Mouse (Mus musculus) CH12.LX (cell line): Measurements from ENCODE around the gene C2cd4c. TPM values are rescaled to one million over a fixed set of nuclear protein-coding genes. Genes with fewer than 3 reads are reported as not detected.

Experiments
- DNase-seq: peaks from one replicate; pipeline ENCODE4 v3.0.0-alpha.2; 2013; ENCODE audit errors: extremely low read depth
- H3K27ac ChIP-seq: 2 replicates; pipeline ENCODE4 v1.5.1; 2012; ENCODE audit warnings: low read depth, mild to moderate bottlenecking, control low read depth, moderate library complexity; ENCODE audit not compliant: insufficient read depth
- H3K27me3 ChIP-seq: replicated peaks from 2 replicates; pipeline ENCODE3; 2012; ENCODE audit warnings: inconsistent platforms
- H3K36me3 ChIP-seq, 2 experiments: replicated peaks in 1 of 2; 2 replicates each; pipeline versions ENCODE3 to v1.6.1; 2012; ENCODE audit warnings: inconsistent platforms in 1 of 2, low read length in 1 of 2, mild to moderate bottlenecking in 1 of 2, mixed read lengths in 1 of 2, moderate library complexity in 1 of 2; ENCODE audit not compliant: control insufficient read depth in 1 of 2, insufficient read depth in 1 of 2
- H3K4me1 ChIP-seq, 2 experiments: 2 replicates each; pipeline ENCODE4 v1.6.1; 2012; ENCODE audit warnings: inconsistent platforms in 1 of 2, moderate library complexity in 1 of 2; ENCODE audit not compliant: insufficient read depth in 2 of 2, control insufficient read depth in 1 of 2
- H3K4me2 ChIP-seq: 2 replicates; pipeline ENCODE4 v1.6.1; 2012; ENCODE audit warnings: low read depth, mild to moderate bottlenecking, control low read depth; ENCODE audit not compliant: poor library complexity, insufficient read depth, severe bottlenecking
- H3K4me3 ChIP-seq, 3 experiments: fragments of 150-350 bp in 1 of 3; sonication (generic) in 1 of 3; replicated peaks in 1 of 3; 2 replicates each; pipeline versions ENCODE3 to v1.5.1; 2011 to 2012; ENCODE audit warnings: low read depth in 2 of 3, low read length in 2 of 3, mild to moderate bottlenecking in 2 of 3, moderate library complexity in 2 of 3, control low read depth in 1 of 3, improper control_type of control experiment in 1 of 3, inconsistent platforms in 1 of 3, mixed read lengths in 1 of 3; ENCODE audit not compliant: poor library complexity in 1 of 3
- H3K79me2 ChIP-seq: replicated peaks from 2 replicates; pipeline ENCODE4 v1.6.1; 2012; ENCODE audit warnings: mild to moderate bottlenecking, moderate library complexity; ENCODE audit not compliant: control insufficient read depth, poor library complexity, insufficient read depth, severe bottlenecking; ENCODE audit errors: extremely low read depth
- H3K9ac ChIP-seq: 2 replicates; pipeline ENCODE4 v1.6.1; 2012; ENCODE audit warnings: low read depth, mild to moderate bottlenecking, control low read depth, moderate library complexity; ENCODE audit not compliant: insufficient read depth
- H3K9me3 ChIP-seq: replicated peaks from 2 replicates; pipeline ENCODE3; 2012; ENCODE audit warnings: low read length, inconsistent platforms, mixed read lengths
- BHLHE40 ChIP-seq: IDR thresholded peaks from 2 replicates; pipeline ENCODE4 v1.6.1; 2011; ENCODE audit warnings: mild to moderate bottlenecking, low read depth, low read length, improper control_type of control experiment
- CHD1 ChIP-seq: IDR thresholded peaks from 2 replicates; pipeline ENCODE4 v1.6.1; 2012; ENCODE audit warnings: low read depth, low read length, improper control_type of control experiment, inconsistent platforms
- CHD2 ChIP-seq: IDR thresholded peaks from 2 replicates; pipeline ENCODE4 v1.6.1; 2011; ENCODE audit warnings: low read length, improper control_type of control experiment
- E2F4 ChIP-seq: IDR thresholded peaks from 2 replicates; pipeline ENCODE4 v1.6.1; 2011; ENCODE audit warnings: low read depth, low read length, improper control_type of control experiment; ENCODE audit not compliant: insufficient replicate concordance
- ELF1 ChIP-seq: IDR thresholded peaks from 2 replicates; pipeline ENCODE4 v1.6.1; 2014; ENCODE audit warnings: low read depth, mild to moderate bottlenecking, inconsistent platforms, low read length, improper control_type of control experiment
- EP300 ChIP-seq: IDR thresholded peaks from 2 replicates; pipeline ENCODE4 v1.6.1; 2011; ENCODE audit warnings: low read length, improper control_type of control experiment
- GABPA ChIP-seq: IDR thresholded peaks from 2 replicates; pipeline ENCODE4 v1.6.1; 2012; ENCODE audit warnings: low read depth, low read length, improper control_type of control experiment, inconsistent platforms; ENCODE audit not compliant: insufficient replicate concordance
- HCFC1 ChIP-seq: IDR thresholded peaks from 2 replicates; pipeline ENCODE4 v1.6.1; 2012; ENCODE audit warnings: low read depth, mild to moderate bottlenecking, inconsistent platforms, low read length, improper control_type of control experiment
- KAT2A ChIP-seq: IDR thresholded peaks from 2 replicates; pipeline ENCODE4 v1.6.1; 2012; ENCODE audit warnings: low read length, improper control_type of control experiment, inconsistent platforms; ENCODE audit not compliant: insufficient replicate concordance
- MAX ChIP-seq: IDR thresholded peaks from 2 replicates; pipeline ENCODE4 v1.6.1; 2011; ENCODE audit warnings: low read length, improper control_type of control experiment
- MAZ ChIP-seq: IDR thresholded peaks from 2 replicates; pipeline ENCODE4 v1.6.1; 2012; ENCODE audit warnings: low read depth, mild to moderate bottlenecking, inconsistent platforms, low read length, improper control_type of control experiment, moderate library complexity
- MEF2A ChIP-seq: IDR thresholded peaks from 2 replicates; pipeline ENCODE4 v1.6.1; 2014; ENCODE audit warnings: low read depth, mild to moderate bottlenecking, inconsistent platforms, low read length, improper control_type of control experiment, borderline replicate concordance
- MXI1 ChIP-seq: IDR thresholded peaks from 2 replicates; pipeline ENCODE4 v1.6.1; 2011; ENCODE audit warnings: mild to moderate bottlenecking, low read depth, low read length, improper control_type of control experiment
- MYC ChIP-seq: IDR thresholded peaks from 2 replicates; pipeline ENCODE4 v1.6.1; 2011; ENCODE audit warnings: low read depth, mild to moderate bottlenecking, improper control_type of control experiment, low read length
- NRF1 ChIP-seq: IDR thresholded peaks from 2 replicates; pipeline ENCODE4 v1.6.1; 2014; ENCODE audit warnings: low read depth, mild to moderate bottlenecking, inconsistent platforms, low read length, improper control_type of control experiment, moderate library complexity
- PAX5 ChIP-seq: IDR thresholded peaks from 2 replicates; pipeline ENCODE4 v1.6.1; 2012; ENCODE audit warnings: low read length, inconsistent platforms, mixed read lengths
- POLR2A ChIP-seq: IDR thresholded peaks from 2 replicates; pipeline ENCODE4 v1.6.1; 2011; ENCODE audit warnings: low read depth, mild to moderate bottlenecking, improper control_type of control experiment, low read length
- POLR2AphosphoS2 ChIP-seq: IDR thresholded peaks from 2 replicates; pipeline ENCODE4 v1.6.1; 2011; ENCODE audit warnings: low read depth, low read length, improper control_type of control experiment
- RAD21 ChIP-seq: IDR thresholded peaks from 2 replicates; pipeline ENCODE4 v1.6.1; 2011; ENCODE audit warnings: low read depth, mild to moderate bottlenecking, low read length, improper control_type of control experiment, moderate library complexity
- RCOR1 ChIP-seq: conservative IDR thresholded peaks from 2 replicates; pipeline ENCODE4 v1.6.1; 2012; ENCODE audit warnings: low read depth, mild to moderate bottlenecking, inconsistent platforms, low read length, improper control_type of control experiment
- TCF12 ChIP-seq: IDR thresholded peaks from 2 replicates; pipeline ENCODE4 v1.6.1; 2014; ENCODE audit warnings: low read depth, mild to moderate bottlenecking, inconsistent platforms, low read length, improper control_type of control experiment
- USF1 ChIP-seq: IDR thresholded peaks from 2 replicates; pipeline ENCODE4 v1.6.1; 2014; ENCODE audit warnings: low read depth, mild to moderate bottlenecking, inconsistent platforms, low read length, improper control_type of control experiment
- USF2 ChIP-seq: conservative IDR thresholded peaks from 2 replicates; pipeline ENCODE4 v1.6.1; 2011; ENCODE audit warnings: low read depth, low read length, improper control_type of control experiment
- ZMIZ1 ChIP-seq: IDR thresholded peaks from 2 replicates; pipeline ENCODE4 v1.6.1; 2012; ENCODE audit warnings: low read depth, mild to moderate bottlenecking, inconsistent platforms, low read length, improper control_type of control experiment
- dilution Hi-C: fragments of 300-500 bp; cut with MboI; formaldehyde crosslinking; loops from 2 replicates; pipeline ENCODE4 v1.14.3; 2020; ENCODE audit warnings: low sequenced_read_pairs; ENCODE audit not compliant: extremely low pct_unique_long_range_greater_than_20kb, extremely low pct_ligation_motif_present
- in situ Hi-C: fragments of 300-500 bp; cut with MboI; formaldehyde crosslinking; loops from 3 replicates; pipeline ENCODE4 v1.14.3; 2019; ENCODE audit warnings: low sequenced_read_pairs, low pct_ligation_motif_present, low pct_unique_long_range_greater_than_20kb, mixed read lengths
- polyA plus RNA-seq: library from polyadenylated mRNA; unstranded; fragments of >175 nt; gene quantifications from 2 replicates; pipeline ENCODE4 v1.2.1, GENCODE M21; 2012; ENCODE audit warnings: low read depth; ENCODE audit not compliant: insufficient read length
- total RNA-seq, 2 experiments: library from RNA; depleted of rRNA; stranded (reverse); fragments of 300-350 nt in 1 of 2; fragments of >200 nt in 1 of 2; gene quantifications; 2 replicates each; pipeline ENCODE4 v1.2.3; 2012 to 2014

The C2cd4c gene
- total and polyA plus RNA-seq, 3 experiments, result 0.04 TPM; not detected in 2

DNA sequence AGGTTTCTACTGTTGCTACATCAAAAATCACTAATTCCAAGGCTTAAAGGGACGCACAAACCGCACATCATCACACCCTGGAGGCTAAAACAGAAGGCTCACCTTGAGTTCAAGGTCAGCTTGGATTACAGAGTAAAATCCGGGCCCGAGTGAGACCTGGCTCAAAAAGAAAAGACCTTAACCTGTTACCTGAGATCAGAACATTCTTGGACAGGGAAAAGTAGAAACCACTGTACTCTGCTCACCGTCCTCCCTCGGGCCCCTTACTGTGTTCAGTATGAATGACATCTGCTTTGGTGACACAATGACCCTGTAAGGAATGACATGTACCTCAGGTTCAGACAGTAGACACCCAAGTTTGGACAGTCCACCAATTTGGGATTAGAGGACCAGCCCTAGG, 39.0 kb downstream of the C2cd4c start:
- no peaks in the 10 kb centered on the region for H3K36me3 ChIP-seq
- H3K9ac ChIP-seq, result no peak overlapping the region
- TF ChIP-seq E2F4 (no peak), PAX5 (no peak), MYC (no peak), HCFC1 (no peak), ELF1 (no peak), MAZ (no peak), MXI1 (no peak), POLR2A (no peak), GABPA (no peak), NRF1 (no peak), TCF12 (no peak), MAX (no peak), ZMIZ1 (no peak), MEF2A (no peak), USF2 (no peak), USF1 (no peak), RAD21 (no peak), KAT2A (no peak), RCOR1 (no peak)
- no peak for DNase-seq
- no peak overlapping the region for H3K4me2 ChIP-seq
- in situ Hi-C loops (no loop called here), dilution Hi-C loops (no loop called here)
- no peak overlapping the region for H3K27ac ChIP-seq
- no peaks in the 10 kb centered on the region for H3K4me1 ChIP-seq
- H3K9me3 ChIP-seq, result no peaks in the 10 kb centered on the region
- H3K79me2 ChIP-seq, result no peaks in the 10 kb centered on the region
- H3K4me3 ChIP-seq, result no peak overlapping the region
- H3K27me3 ChIP-seq, result peaks cover 42% of the 10 kb centered on the region

DNA sequence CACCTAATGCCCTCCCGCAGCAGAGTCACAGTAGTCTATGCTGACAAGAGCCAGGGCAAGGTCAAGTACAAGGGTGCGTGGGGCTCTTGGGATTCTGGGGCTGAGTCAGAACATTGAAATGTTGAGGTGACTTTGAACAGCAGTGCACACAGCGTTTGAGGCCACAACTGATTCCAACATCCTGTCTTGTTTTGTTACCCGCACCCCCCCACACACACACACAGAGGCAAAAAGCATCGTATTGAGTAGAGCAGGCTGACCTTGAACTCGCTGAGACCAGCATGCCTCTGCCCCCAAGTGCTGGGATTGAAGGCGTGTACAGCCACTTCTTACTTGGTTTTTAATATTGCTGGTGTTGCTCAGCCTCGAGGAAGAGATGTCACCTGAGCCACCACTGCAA, 39.5 kb downstream of the C2cd4c start:
- Histone ChIP-seq H3K27me3 (peaks cover 39% of the 10 kb centered on the region), H3K4me3 (no peak overlapping the region), H3K9me3 (no peaks in the 10 kb centered on the region), H3K27ac (no peak overlapping the region), H3K36me3 (no peaks in the 10 kb centered on the region), H3K79me2 (no peaks in the 10 kb centered on the region), H3K9ac (no peak overlapping the region), H3K4me1 (no peaks in the 10 kb centered on the region), H3K4me2 (no peak overlapping the region)
- TF ChIP-seq ZMIZ1 (no peak), HCFC1 (no peak), BHLHE40 (no peak), POLR2AphosphoS2 (no peak), CHD1 (no peak), E2F4 (no peak), EP300 (no peak), CHD2 (no peak), MYC (no peak)
- dilution Hi-C loops (no loop called here), in situ Hi-C loops (no loop called here)
- DNase-seq, result no peak
